Mouse (Mus musculus): Measurements from ENCODE around the gene Gm26620. TPM values are rescaled to one million over a fixed set of nuclear protein-coding genes. Genes with fewer than 3 reads are reported as not detected.

Gene Gm26620
- polyA plus RNA-seq, 1 experiment from 2014 or later, result 0.49 TPM

GRCm38 (mm10) chr1:170932043-170932442 lies 47.2 kb downstream of the Gm26620 start:
- Histone ChIP-seq H3K4me3 (no peak overlapping the region), H3K36me3 (no peaks in the 10 kb centered on the region), H3K4me1 (no peaks in the 10 kb centered on the region), H3K27me3 (ENCODE audit: low read depth, poor library complexity, severe bottlenecking) (no peaks in the 10 kb centered on the region), H3K9me3 (replicated peaks) (no peaks in the 10 kb centered on the region), H3K27ac (no peak overlapping the region)
- 84% methylated on average over 3 of the region's 3 CpGs for WGBS
- no peak for DNase-seq (ENCODE audit: low spot score)

DNA sequence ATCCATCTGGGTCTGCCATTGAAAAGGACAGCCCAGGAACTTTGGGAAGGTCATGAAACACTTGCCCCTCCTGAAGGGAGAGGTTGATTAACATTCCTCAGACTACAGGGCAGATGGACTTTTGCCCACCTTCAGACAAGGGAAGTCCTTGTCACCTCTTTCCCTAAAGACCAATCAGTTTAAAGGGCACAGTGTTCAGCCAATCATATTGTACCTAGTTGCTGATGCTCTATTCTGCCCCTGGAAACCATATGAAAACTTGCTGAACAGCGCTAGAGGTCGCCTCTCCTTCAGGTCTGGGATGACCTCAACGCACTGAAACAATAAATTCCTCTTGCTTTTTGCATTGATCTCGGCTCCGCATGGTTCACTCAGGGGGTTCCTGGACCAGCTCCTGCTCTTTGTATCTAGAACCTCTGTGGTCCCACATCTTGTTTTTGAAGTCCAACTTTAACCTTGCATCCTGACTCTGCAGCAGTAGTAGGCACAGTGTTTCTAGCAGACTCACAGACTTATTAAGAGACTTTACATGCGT lies 48.6 kb downstream of the Gm26620 start:
- Histone ChIP-seq H3K27ac (no peak overlapping the region), H3K4me1 (no peaks in the 10 kb centered on the region), H3K27me3 (ENCODE audit: low read depth, poor library complexity, severe bottlenecking) (no peaks in the 10 kb centered on the region), H3K4me3 (no peak overlapping the region), H3K36me3 (no peaks in the 10 kb centered on the region), H3K9me3 (replicated peaks) (no peaks in the 10 kb centered on the region)
- WGBS, result 77% methylated on average over 6 of the region's 6 CpGs
- DNase-seq (ENCODE audit: low spot score), result no peak

DNA sequence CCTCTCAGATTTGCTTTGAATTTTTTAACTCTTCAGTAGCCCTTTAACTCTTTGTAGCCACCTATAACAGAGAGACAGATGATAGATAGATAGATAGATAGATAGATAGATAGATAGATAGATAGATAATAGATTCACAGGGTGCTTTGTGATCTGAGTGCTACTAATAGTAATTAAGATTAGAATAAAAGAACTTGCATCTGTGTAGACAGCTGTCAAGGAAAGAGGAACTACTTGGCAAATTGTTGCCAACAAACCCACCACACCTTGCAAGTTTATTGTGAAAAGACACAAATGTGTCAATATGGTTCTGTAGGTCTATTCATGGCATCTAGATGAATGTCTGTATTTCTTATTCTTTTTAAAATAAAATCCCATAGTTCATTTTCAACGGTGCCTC lies 49.1 kb downstream of the Gm26620 start:
- Histone ChIP-seq H3K27ac (no peak overlapping the region), H3K27me3 (ENCODE audit: low read depth, poor library complexity, severe bottlenecking) (no peaks in the 10 kb centered on the region), H3K36me3 (no peaks in the 10 kb centered on the region), H3K4me1 (no peaks in the 10 kb centered on the region), H3K4me3 (no peak overlapping the region), H3K9me3 (replicated peaks) (no peaks in the 10 kb centered on the region)
- no peak for DNase-seq (ENCODE audit: low spot score)
- 96% methylated on average over 1 of the region's 1 CpGs for WGBS

DNA sequence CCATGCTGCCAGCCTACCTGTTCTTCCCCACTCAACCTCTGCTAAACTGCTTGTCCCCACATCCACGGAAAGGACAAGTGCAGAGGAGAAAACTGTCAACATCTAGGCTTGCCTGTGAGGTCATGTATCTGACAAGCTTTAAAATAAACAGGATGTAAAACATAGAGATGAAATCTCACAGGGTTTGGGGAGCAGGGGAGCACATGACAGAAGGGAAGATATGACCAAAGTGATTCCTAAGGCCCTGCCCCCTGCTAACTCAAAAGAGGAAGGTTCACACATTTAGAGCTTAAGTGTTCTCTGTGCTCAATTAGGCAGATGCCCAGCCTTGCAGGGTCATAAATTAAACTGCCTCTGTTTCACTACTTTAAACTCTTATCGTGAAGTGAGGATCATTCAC lies 49.5 kb downstream of the Gm26620 start:
- H3K4me3 ChIP-seq, result no peak overlapping the region
- no peaks in the 10 kb centered on the region for H3K9me3 ChIP-seq (replicated peaks)
- H3K4me1 ChIP-seq, result no peaks in the 10 kb centered on the region
- H3K27me3 ChIP-seq (ENCODE audit: low read depth, poor library complexity, severe bottlenecking), result no peaks in the 10 kb centered on the region
- WGBS, result 57% methylated on average over 2 of the region's 2 CpGs
- H3K36me3 ChIP-seq, result no peaks in the 10 kb centered on the region
- DNase-seq (ENCODE audit: low spot score), result no peak
- no peak overlapping the region for H3K27ac ChIP-seq

Other genes with a start within 250 kb of the Gm26620 start
- 5.3 and 8.1 TPM in 2 replicates for gene Olfml2b, start 240.5 kb upstream of the Gm26620 start, polyA plus RNA-seq (2016; fragmentation: Nextera tagmentation; extraction: Ambion mirVana)
- gene Atf6, start 17.3 kb upstream of the Gm26620 start, polyA plus RNA-seq (2016; fragmentation: Nextera tagmentation; extraction: Ambion mirVana), result 7.1 and 8.0 TPM in 2 replicates
- 42.8 and 43.7 TPM in 2 replicates for gene Dusp12, start 475 bp downstream of the Gm26620 start, polyA plus RNA-seq (2016; fragmentation: Nextera tagmentation; extraction: Ambion mirVana)
- not detected in 2 replicates for gene Fcrlb, start 27.9 kb downstream of the Gm26620 start, polyA plus RNA-seq (2016; fragmentation: Nextera tagmentation; extraction: Ambion mirVana)
- gene Fcrla, start 42.5 kb downstream of the Gm26620 start, polyA plus RNA-seq (2016; fragmentation: Nextera tagmentation; extraction: Ambion mirVana), result not detected in 2 replicates
- 0.19 TPM in 1 of 2 replicates, not detected in the other for gene Fcgr2b, start 91.5 kb downstream of the Gm26620 start, polyA plus RNA-seq (2016; fragmentation: Nextera tagmentation; extraction: Ambion mirVana)
- 0.11 TPM in 1 of 2 replicates, not detected in the other for gene Fcgr4, start 133.9 kb downstream of the Gm26620 start, polyA plus RNA-seq (2016; fragmentation: Nextera tagmentation; extraction: Ambion mirVana)
- gene Fcgr3, start 179.9 kb downstream of the Gm26620 start, polyA plus RNA-seq (2016; fragmentation: Nextera tagmentation; extraction: Ambion mirVana), result 3.0 and 3.3 TPM in 2 replicates
- 1.0 and 1.1 TPM in 2 replicates for gene Cfap126, start 228.9 kb downstream of the Gm26620 start, polyA plus RNA-seq (2016; fragmentation: Nextera tagmentation; extraction: Ambion mirVana)